Mouse (Mus musculus): ENCODE data around the gene Emilin2.

DNA sequence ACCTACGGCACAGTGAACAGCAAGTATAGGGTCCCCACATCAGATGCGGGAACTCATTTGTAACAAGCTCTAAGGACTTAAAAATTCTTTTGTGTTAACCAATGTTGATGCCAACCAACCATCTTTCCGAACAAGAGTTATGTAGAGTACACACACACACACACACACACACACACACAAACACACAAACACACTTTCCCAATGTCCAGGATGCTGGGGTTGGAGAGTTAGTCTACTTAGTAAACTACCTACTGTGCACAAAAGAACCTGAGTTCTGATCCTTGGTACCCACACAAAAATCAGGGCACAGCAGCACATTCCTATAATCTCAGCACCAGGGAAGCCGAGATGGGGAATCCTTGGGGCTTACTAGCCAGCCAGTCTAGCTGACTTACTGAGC, 5.8 kb upstream of the Emilin2 start:
- no peak for TF ChIP-seq POLR2A (IDR thresholded peaks at IDR 0.05; ENCODE audit: insufficient read depth, low read depth, low read length)
- no peak for TF ChIP-seq CTCF (IDR thresholded peaks at IDR 0.05; ENCODE audit: insufficient read depth, low read depth, low read length)

Data from olfactory bulb, adult 2 months (tissue).